Mouse (Mus musculus) thymus, postnatal 14 days (tissue): Measurements from ENCODE around the gene 9030612E09Rik.

ENCODE experiments used
- DNase-seq: peaks from one replicate; pipeline ENCODE4 v3.0.0; 2021

Gene 9030612E09Rik

DNA sequence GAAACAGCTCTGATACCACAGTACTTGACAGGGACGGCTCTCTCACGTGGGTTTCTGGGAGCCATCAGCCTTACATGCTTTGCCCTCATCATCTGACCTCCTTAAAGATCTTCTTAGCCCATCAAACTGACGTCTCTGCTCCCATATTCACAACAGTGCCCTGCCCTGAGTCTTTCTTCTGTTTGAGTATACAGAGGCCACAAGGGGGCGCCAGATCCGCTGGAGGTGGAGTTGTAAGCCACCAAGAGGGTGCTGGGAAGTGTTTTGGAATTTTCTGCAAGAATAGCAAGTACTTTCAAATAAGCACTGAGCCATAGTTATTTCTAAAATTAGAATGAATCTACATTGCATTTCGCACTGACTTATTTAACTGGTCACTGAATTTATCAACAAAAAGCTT is 37.4 kb downstream of the 9030612E09Rik start:
- DNase-seq: peak; percentile 69

DNA sequence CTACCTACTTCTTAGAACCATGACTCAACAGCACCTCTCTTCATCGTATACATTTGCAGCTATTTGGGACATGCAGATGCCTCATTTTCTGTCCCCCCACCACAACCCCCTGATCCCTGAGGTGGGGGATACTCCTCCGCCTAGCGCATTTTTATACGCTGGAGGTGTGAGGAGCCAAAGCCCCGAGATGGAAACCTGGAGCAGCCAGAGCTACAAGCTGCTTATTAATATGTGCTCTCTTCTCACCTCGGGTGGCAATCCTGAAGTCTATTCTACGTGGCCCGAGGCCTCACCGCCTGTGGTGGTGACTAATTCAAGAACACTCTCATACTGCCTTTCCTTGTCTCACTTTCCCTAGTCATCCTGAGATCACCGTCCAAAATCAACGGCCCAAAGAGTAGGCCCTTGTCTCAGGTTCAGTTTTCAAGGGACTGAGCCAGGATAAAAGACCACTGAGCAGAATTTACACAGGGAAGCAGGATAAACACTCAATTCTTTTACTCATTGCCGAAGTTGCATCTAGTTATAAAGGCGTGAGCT is 42.9 kb downstream of the 9030612E09Rik start:
- DNase-seq: no peak

GRCm38 (mm10) chr10:43220479-43220878 is 46.0 kb downstream of the 9030612E09Rik start:
- DNase-seq: peak; percentile 5

DNA sequence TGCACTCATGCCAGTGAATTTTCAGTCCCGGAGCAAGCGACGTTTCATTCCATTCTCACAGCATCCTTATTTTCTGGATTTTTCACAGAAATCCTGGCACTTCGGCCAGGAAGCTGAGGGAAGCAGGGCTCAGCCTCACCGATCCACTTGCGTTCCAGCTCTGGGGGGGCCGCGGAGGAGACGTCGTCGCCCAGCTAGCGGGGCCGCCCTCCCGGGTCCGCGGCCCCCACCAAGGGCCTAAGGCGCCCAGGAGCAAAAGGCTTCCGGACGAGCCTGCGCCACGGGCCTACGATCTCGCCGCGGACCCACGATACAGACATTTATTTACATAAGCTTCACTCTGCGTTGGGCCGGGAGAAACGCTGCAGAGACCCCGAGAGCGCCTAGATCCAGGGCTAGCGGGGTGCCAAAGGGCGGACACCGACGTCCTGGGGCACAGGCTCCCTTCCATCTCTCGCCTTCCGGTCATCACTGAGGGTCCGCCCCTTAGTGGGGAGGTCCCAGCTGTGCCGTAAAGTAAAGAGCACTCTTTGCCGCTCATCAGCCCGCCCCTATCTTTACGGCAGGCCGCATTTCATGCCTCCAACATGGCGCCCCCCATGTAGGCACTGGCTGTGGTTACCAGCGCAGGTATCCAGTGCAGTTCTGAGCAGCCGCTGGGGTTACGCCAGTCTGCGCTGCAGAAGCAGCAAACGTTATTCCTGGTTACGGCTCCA is 46.6 kb downstream of the 9030612E09Rik start, which contains the start of gene Pdss2:
Gene Pdss2 (plus strand): TSS at position 577 of the 716 bp plus-strand sequence.
- peak; percentile 94 for DNase-seq

DNA sequence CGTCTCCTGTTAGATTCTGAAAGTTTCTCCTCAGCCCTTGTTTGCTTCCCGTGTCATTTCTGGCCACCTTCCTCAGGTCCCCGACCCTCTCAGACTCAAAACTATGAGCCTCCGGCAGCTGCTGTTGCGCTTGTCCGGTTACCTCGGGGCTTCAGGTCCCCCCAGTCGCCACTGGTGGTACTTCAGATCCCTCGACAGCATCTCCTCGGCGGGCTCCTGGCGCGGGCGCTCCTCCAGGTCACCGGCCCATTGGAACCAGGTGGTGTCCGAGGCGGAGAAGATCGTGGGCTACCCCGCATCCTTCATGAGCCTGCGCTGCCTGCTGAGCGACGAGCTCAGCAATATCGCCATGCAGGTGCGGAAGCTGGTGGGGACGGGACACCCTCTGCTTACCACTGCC is 47.2 kb downstream of the 9030612E09Rik start:
- DNase-seq: peak; percentile 52

DNA sequence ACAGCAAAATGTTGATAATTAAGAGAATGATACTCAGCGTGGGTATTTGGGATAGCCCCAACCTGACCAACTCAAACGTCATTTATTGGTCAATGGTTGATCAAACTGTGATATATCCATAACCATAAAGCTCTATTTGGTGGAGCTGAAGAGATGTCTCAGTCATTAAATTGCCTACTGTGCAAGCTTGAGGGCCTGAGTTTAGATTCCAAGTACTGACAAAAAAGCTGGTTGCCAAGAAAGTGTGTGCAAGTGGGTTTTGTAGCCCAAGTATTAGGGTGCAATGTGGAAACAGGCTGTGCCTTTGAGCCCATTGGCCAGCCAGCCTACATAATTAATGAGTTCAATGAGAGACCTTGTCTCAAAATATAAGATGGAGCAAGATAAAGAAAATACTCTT is 48.9 kb downstream of the 9030612E09Rik start:
- no peak for DNase-seq
